Mouse (Mus musculus): Measurements from ENCODE around the gene Arg2.

The Arg2 gene

GRCm38 (mm10) chr12:79130299-79131177 lies at the start of gene Arg2:
Gene Arg2, plus strand, starts transcription at chr12:79130777.
- DNase-seq, result peak; percentile 77

GRCm38 (mm10) chr12:79089182-79089812 lies 41.3 kb upstream of the Arg2 start, which contains the start of gene Pigh:
Gene Pigh, minus strand, starts transcription at chr12:79089651.
- DNase-seq, result peak; percentile 86

DNA sequence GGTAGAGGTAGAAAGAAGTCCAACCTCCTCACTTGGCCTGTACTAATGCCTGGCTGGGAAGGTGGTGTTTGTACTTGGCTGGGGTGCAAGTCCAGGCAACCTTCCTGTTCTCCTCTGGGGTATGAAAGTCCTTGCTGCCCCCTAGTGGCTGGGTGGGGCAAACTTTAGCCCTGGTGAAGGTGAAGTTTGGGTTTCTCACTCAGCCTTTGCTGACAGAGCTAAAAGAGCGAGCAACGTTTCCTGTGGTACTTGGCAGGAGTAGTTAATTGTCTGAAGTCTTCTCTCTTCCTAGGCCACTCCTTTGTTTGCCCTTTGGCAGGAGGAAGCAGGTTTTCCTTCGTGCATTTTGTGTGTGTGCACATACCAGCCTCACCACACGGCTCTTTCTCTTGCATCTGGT lies 38.0 kb upstream of the Arg2 start:
- DNase-seq, result no peak

DNA sequence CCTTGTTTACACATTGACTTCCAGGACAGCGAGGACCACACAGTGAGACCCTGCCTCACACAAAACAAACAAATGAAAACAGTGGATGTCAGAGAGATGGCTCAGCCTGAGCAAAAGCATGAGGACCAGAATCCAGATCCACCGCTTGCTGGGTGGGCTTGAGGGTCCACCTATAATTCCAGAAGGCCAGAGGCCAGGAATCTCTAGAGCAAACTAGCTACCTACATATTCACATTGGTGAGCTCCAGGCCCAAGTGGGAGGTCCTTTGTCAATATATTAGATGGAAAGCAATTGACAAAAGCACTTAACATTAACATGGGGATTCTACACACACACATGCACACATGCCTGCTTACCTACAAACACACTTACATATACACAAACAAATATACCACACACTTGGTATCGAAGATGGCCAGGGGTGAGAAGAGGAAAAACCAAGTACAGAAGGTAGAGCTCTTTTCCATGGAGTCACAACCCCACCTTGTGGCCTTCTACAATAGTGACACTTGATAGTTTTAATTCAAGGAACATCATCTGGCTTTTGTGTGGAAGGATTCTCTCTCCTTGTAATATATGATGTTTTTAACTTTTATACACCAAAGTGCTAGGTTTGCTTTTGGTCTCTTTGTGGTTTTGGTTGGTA lies 33.3 kb upstream of the Arg2 start:
- peak; percentile 12 for DNase-seq

DNA sequence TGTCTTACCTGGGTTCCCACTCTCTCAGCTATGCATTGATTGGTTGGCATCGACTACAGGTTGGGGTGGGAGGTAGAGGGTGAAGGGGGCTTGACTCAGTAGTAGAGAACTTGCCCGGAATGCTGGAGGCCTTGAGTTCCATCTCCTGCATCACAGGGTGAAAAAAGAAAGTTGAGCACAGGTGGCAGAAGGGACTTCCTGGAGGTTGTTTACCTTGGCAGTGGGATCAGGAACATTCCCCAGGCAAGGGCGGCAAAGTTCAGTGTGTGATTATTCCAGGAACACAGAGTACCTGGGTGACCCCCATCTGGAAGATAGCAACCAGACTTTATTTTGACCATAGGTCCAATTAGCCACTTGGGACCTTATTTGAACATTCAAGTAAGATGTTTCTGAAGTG lies 26.8 kb upstream of the Arg2 start:
- DNase-seq, result no peak

DNA sequence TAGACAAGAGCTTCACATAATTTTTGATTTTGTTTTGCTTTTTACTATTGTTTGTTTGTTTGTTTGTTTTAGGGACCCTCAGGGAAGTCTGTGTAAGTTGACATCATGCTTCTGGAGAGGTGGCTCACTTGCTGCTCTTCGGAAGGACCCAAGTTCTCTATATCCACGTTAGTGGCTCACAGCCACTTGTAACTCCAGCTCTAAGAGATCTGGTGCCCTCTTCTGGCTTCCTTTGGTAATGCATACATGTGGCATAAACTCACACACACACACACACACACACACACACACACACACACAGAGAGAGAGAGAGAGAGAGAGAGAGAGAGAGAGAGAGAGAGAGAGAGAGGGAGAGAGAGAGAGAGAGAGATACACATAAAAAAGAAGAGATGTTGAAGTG lies 26.0 kb upstream of the Arg2 start:
- no peak for DNase-seq

DNA sequence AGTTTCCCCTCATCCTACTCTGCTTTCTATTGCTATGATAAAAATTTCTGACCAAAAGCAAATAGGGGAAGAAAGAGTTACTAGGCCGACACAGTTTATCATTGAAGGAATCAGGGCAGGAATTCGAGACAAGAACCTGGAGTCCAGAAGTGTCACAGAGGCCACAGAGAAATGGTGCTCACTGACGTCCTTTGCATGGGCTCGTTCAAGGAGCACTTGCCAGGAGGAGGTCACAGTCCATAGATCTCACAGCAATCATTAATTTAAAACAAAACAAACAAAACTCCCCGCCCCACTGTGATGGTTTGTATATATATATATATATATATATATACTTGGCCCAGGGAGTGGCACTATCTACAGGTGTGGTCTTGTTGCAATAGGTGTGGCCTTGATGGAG lies 25.3 kb upstream of the Arg2 start:
- no peak for DNase-seq

DNA sequence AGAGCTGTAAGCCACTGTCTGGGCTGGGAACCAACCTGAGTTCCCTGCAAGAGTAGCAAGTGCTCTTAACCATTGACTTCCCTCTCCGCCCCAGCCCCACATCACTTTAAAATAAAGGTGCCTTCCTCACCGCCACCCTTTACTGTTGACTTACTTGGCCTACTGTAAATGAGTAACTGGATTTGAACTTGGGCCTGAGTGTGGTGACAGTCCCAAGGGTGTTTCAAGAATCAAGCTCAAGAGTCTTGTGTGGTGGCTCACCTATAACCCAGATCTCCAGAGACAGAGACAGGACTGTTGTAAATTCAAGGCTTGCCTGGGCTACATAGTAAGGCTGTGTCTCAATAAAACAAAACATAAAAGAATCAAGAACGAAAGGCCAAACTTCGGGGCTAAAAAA lies 11.6 kb upstream of the Arg2 start:
- DNase-seq, result no peak

DNA sequence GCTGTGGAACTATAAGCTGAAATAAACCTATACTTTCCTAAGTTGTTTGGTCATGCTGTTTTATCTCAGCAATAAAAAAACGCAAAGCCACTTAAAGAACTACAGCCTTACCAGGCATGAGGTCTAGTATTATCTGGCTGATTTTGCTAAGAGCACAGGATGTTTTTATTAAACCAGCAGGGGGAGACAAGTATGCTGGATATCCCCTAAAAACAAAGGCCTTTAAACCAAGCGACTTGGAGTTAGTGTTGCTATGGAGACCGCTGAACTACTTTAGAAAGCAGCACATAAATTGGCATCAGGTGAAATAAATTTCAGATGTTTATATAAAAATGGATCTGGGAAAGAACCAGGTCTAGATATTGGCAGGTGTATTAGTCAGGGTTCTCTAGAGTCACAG lies 7.8 kb upstream of the Arg2 start:
- no peak for DNase-seq

DNA sequence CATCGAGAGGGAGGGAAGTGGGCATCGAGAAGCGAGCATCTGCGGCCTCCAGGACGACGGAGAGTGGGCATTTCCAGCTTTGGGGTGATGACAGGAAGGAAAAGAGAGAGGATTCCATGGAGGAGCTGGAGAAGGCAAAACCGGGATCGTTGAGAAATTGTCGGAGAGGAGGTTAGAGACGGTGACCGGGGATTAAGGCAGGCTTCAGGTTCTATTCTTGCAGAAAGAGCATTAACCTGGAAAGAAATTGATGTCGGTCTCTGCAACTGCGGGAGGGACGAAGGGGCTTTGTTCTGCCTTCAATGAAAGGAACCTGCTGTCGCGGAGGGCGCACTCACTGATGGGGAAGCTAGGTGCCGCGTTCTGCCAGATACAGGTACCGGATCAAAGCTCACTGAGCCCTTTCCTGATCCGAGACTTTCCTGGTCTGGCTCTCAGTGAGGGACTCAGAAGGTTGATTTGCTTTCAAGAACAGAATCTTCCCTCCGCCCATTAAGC lies 650 bp downstream of the Arg2 start:
- DNase-seq, result no peak

GRCm38 (mm10) chr12:79131706-79132460 lies 1.3 kb downstream of the Arg2 start:
- DNase-seq, result no peak

DNA sequence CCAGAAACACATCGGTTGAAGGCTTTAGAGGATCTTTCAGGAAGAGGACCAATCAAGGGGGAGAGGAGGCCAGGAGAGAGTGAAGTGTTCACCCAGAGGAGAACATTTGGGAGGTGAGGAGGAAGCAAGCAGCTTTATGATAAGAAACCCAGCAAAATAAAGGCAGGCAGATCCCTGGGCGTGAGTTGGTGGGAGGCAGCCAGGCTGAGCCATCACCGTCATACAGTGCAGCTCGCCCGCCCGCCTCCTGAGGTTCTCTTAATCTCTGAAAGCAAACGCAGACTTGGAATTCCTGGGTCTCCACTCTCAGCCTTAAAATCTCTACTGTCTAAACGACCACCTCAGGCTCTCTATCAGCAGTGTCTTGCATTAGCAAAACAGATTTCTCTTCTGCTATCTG lies 4.1 kb downstream of the Arg2 start:
- no peak for DNase-seq

GRCm38 (mm10) chr12:79135105-79135504 lies 4.5 kb downstream of the Arg2 start:
- DNase-seq, result no peak

DNA sequence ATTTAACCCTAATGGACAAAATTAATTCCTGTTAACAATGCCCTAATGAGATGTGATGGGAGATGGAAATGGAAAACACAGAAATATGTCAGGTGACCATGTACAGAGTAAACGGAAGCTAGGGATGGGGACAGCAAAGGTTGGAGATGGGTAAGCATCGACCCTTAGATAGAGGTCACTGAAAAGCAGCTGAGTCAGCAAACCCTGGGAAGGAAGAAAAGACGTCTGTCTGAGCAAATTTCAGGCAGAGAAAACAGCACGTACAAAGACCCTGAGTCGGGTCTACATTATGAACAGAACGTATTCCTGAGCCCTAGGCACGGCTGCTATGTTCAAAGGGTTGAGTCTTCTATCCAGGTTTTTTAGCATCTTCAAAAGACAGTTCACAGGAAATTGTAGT lies 6.4 kb downstream of the Arg2 start:
- no peak for DNase-seq

GRCm38 (mm10) chr12:79138999-79139398 lies 8.4 kb downstream of the Arg2 start:
- no peak for DNase-seq

- DNase-seq, result no peak
Measured at GRCm38 (mm10) chr12:79139417-79139816, 8.8 kb downstream of the Arg2 start.

- DNase-seq, result no peak
Measured at GRCm38 (mm10) chr12:79140811-79141210, 10.2 kb downstream of the Arg2 start.

- DNase-seq, result no peak
Measured at GRCm38 (mm10) chr12:79141384-79141783, 10.8 kb downstream of the Arg2 start.

DNA sequence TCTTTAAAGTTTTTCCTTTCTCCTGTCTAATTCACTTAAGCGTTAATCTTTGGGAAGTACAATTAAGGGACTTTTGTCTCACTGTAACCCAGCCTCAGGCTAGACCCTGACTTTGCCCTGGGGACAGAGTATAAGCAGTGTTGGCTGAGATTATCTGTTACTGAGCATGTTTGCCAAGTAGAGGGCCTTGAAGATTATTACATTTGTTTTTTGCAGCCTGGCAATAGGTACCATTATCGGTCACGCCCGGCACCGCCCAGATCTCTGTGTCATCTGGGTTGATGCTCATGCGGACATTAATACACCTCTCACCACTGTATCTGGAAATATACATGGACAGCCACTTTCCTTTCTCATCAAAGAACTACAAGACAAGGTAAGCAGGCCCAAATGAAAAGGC lies 19.1 kb downstream of the Arg2 start:
- DNase-seq, result no peak

GRCm38 (mm10) chr12:79162876-79163275 lies 32.3 kb downstream of the Arg2 start:
- DNase-seq, result no peak

- no peak for DNase-seq
Measured at GRCm38 (mm10) chr12:79169173-79169572, 38.6 kb downstream of the Arg2 start.

GRCm38 (mm10) chr12:79170421-79170820 lies 39.8 kb downstream of the Arg2 start:
- DNase-seq, result no peak
